Mouse (Mus musculus) embryo, embryonic 11 days (tissue): ENCODE measurements at regions not wholly inside any gene's neighbourhood (a gene's known extent, or its start where the extent isn't known, plus 50 kb on each side); places are given as distances from the start of the nearest gene placed in this dataset.
A peak's percentile ranks its signal among the peaks of the same experiment; 100 is the strongest.

Source experiments
- DNase-seq: peaks from one replicate; pipeline ENCODE4 v3.0.0-alpha.2; 2015

GRCm38 (mm10) chrX:111052943-111053342 lies 57.3 kb upstream of the Cylc1 start:
- peak; percentile 39 for DNase-seq
